Mouse (Mus musculus) MEL (cell line): ENCODE data around the gene Gm20388.

ENCODE experiments used
- CHD1 ChIP-seq: IDR thresholded peaks from 2 replicates; pipeline ENCODE4 v1.6.1; 2012; ENCODE audit warnings: low read depth, mild to moderate bottlenecking, inconsistent platforms, low read length, improper control_type of control experiment
- CTCF ChIP-seq, 3 experiments: IDR thresholded peaks in 2 of 3; conservative IDR thresholded peaks in 1 of 3; 2 replicates each; pipeline ENCODE4 v1.5.1; 2011 to 2012; ENCODE audit warnings: low read length in 3 of 3, low read depth in 2 of 3, mild to moderate bottlenecking in 2 of 3, improper control_type of control experiment in 1 of 3, inconsistent platforms in 1 of 3, mixed read lengths in 1 of 3, moderate library complexity in 1 of 3; ENCODE audit not compliant: control insufficient read depth in 1 of 3, insufficient read depth in 1 of 3, poor library complexity in 1 of 3, severe bottlenecking in 1 of 3
- GATA1 ChIP-seq: IDR thresholded peaks from 2 replicates; pipeline ENCODE4 v1.6.1; 2011; ENCODE audit warnings: low read depth, low read length, improper control_type of control experiment
- JUND ChIP-seq: IDR thresholded peaks from 2 replicates; pipeline ENCODE4 v1.6.1; 2011; ENCODE audit warnings: low read depth, mild to moderate bottlenecking, improper control_type of control experiment, low read length
- KAT2A ChIP-seq: conservative IDR thresholded peaks from 2 replicates; pipeline ENCODE4 v1.6.1; 2012; ENCODE audit warnings: low read depth, low read length, improper control_type of control experiment, inconsistent platforms
- MYC ChIP-seq: IDR thresholded peaks from 2 replicates; pipeline ENCODE4 v1.6.1; 2011; ENCODE audit warnings: low read depth, mild to moderate bottlenecking, low read length, improper control_type of control experiment, moderate library complexity
- POLR2A ChIP-seq, 2 experiments: IDR thresholded peaks; 2 replicates each; pipeline ENCODE4 v1.6.1; 2011 to 2012; ENCODE audit warnings: low read length in 2 of 2, mild to moderate bottlenecking in 2 of 2, control low read depth in 1 of 2, improper control_type of control experiment in 1 of 2, low read depth in 1 of 2, moderate library complexity in 1 of 2; ENCODE audit not compliant: control insufficient read depth in 1 of 2, insufficient read depth in 1 of 2, poor library complexity in 1 of 2
- SIN3A ChIP-seq: IDR thresholded peaks from 2 replicates; pipeline ENCODE4 v1.6.1; 2012; ENCODE audit warnings: low read length, improper control_type of control experiment, inconsistent platforms
- USF2 ChIP-seq, 2 experiments: IDR thresholded peaks; 2 replicates each; pipeline ENCODE4 v1.6.1; 2011 to 2012; ENCODE audit warnings: improper control_type of control experiment in 2 of 2, low read length in 2 of 2, borderline replicate concordance in 1 of 2, inconsistent platforms in 1 of 2, low read depth in 1 of 2, mild to moderate bottlenecking in 1 of 2; ENCODE audit not compliant: insufficient read depth in 1 of 2

DNA sequence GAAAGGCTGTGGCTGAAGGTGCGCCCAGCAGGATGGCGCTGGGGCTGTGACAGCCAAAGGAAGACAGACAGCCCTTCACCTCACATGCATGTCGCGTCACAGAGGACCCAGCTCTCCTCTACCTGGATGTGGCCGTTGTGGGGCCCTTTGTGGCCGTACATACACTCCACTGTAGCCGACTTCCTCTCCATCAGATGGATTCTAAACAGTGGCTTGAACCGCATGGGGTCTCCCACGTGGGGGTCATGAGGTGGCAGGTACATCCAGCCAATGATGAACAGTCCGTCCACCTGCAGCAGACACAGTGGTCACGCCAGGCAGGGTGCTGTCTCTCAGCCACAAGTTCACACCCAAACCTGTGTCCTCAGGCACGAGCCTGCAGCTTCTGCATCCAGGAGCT lies 1649.2 kb downstream of the Gm20388 start:
- TF ChIP-seq CHD1 (no peak), USF2 (IDR thresholded peaks at IDR 0.05; ENCODE audit: borderline replicate concordance in 1 of 2, insufficient read depth in 1 of 2, low read depth in 1 of 2, low read length in 2 of 2) (no peak), JUND (no peak), MYC (no peak), GATA1 (no peak), CTCF (IDR thresholded peaks at IDR 0.05 in 2 of 3, conservative IDR thresholded peaks at IDR 0.05 in 1 of 3; ENCODE audit: control insufficient read depth in 1 of 3, insufficient read depth in 1 of 3, low read depth in 2 of 3, low read length in 3 of 3, poor library complexity in 1 of 3, severe bottlenecking in 1 of 3) (no peak), POLR2A (IDR thresholded peaks at IDR 0.05; ENCODE audit: control insufficient read depth in 1 of 2, insufficient read depth in 1 of 2, low read depth in 1 of 2, low read length in 2 of 2, poor library complexity in 1 of 2) (no peak), SIN3A (no peak), KAT2A (no peak)
